Mouse (Mus musculus): ENCODE measurements around the gene Thsd1. TPM values are rescaled to one million over a fixed set of nuclear protein-coding genes. Genes with fewer than 3 reads are reported as not detected.

The Thsd1 gene
- total RNA-seq (2014; rRNA removed; ENCODE audit: low replicate concordance) (7.1 and 8.0 TPM in 2 replicates), polyA plus RNA-seq (2015; fragmentation: Nextera tagmentation; extraction: Ambion mirVana) (9.4 and 10.1 TPM in 2 replicates)

DNA sequence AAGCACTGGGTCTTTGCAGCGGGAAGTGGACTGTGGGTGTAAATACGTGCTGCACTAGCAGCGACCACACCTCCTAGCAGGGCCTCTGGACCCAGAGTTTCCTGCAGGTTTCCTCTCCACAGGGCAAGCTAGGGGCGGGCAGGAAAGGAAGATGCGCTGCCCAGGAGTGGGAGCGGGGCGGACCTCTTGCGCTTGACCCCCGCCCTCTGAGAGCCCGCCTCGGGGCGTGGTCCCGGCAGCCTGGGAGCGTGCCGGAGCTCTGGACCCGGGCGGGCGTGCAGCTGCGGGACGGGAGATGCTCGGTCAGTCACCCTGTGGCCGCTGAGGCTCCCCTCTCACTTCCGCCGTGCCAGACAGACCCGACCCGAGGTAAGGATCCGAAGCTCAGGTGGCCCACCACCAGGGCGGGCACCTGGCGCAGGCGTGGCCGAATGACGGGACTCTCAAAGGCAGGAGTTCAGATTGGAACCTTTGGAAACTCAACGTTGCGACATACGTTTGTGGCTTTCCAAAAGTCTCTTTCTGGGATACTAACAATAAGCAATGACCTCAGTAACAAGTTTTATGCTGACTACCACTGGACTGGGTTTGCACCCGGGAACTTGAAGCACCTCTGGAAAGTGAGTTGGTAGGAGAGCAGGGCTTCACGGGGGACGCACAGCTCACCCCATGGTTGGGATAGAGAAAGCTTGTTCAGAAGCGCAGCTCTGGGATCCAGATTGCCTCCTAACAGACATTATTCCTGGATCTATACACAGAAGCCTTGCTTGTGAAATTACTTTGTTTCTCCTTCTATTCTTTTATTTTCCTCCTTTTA lies at the start of gene Thsd1:
Gene Thsd1, plus strand, starts transcription at position 253 of the 817 bp plus-strand sequence.
- ATAC-seq (ENCODE audit: insufficient read depth, low read depth) (peak; percentile 81), DNase-seq (ENCODE audit: low spot score) (peak; percentile 76)
- WGBS = under 1% methylated on average over 39 of the region's 39 CpGs
- Histone ChIP-seq H3K4me3 (ENCODE audit: low read depth, low read length) (peak within 1 kb of the TSS; percentile 58), H3K4me1 (ENCODE audit: control insufficient read depth, insufficient read depth) (no peaks in the 10 kb centered on the region), H3K9ac (replicated peaks; ENCODE audit: low read depth, low read length) (peak within 1 kb of the TSS; percentile 45), H3K9me3 (replicated peaks; ENCODE audit: control insufficient read depth, low read length) (no peaks in the 10 kb centered on the region), H3K27me3 (ENCODE audit: control insufficient read depth, insufficient read depth, low read length) (0 out of 2 replicates have a peak, but pooled peaks cover 7% of the 10 kb centered on the region), H3K27ac (ENCODE audit: low read depth) (peak within 1 kb of the TSS; percentile 58), H3K36me3 (replicated peaks; ENCODE audit: control insufficient read depth, insufficient read depth, low read length) (0 out of 2 replicates have a peak, but pooled peaks cover 1% of the 10 kb centered on the region), H3K4me2 (ENCODE audit: low read depth, low read length) (peak within 1 kb of the TSS; percentile 72)
- no peak for TF ChIP-seq EP300 (IDR thresholded peaks at IDR 0.05; ENCODE audit: low read depth)

DNA sequence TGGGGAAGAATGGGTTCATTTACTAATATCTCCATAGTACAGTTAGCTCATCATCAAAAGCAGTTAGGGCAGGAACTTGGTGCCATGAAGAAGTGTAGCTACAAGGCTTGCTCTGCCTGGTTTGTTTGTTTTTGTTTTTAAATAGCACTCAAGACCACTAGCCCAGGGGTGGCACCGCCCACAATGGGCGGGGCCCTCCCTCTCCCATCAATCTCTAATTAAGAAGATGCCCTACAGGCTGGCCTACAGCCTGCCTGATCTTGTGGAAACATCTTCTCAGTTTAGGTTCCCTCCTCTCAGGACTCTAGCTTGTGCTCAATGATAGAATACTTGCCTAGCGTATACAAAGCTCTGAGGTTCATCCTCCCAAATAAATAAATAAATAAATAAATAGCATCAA lies 42.2 kb upstream of the Thsd1 start:
- peaks cover 5% of the 10 kb centered on the region; the same call in 1 of the 2 replicates for H3K4me1 ChIP-seq (ENCODE audit: control insufficient read depth, insufficient read depth)
- peak overlapping the region; percentile 76; the same call in 1 of the 2 replicates for H3K27ac ChIP-seq (ENCODE audit: low read depth)
- TF ChIP-seq EP300 (IDR thresholded peaks at IDR 0.05; ENCODE audit: low read depth) (no peak), CTCF (IDR thresholded peaks at IDR 0.05; ENCODE audit: low read depth) (no peak)
- no peaks in the 10 kb centered on the region for H3K9me3 ChIP-seq (replicated peaks; ENCODE audit: control insufficient read depth, low read length)
- peak overlapping the region; percentile 67 for H3K4me2 ChIP-seq (ENCODE audit: low read depth, low read length)
- no peaks in the 10 kb centered on the region for H3K36me3 ChIP-seq (replicated peaks; ENCODE audit: control insufficient read depth, insufficient read depth, low read length)
- ATAC-seq (ENCODE audit: insufficient read depth, low read depth) (peak; percentile 37; the same call in 1 of the 2 replicates), DNase-seq (ENCODE audit: low spot score) (no peak)
- peak overlapping the region; percentile 59 for H3K9ac ChIP-seq (replicated peaks; ENCODE audit: low read depth, low read length)
- 1% methylated on average over 3 of the region's 3 CpGs for WGBS
- peak overlapping the region; percentile 80 for H3K4me3 ChIP-seq (ENCODE audit: low read depth, low read length)
- no peaks in the 10 kb centered on the region for H3K27me3 ChIP-seq (ENCODE audit: control insufficient read depth, insufficient read depth, low read length)

DNA sequence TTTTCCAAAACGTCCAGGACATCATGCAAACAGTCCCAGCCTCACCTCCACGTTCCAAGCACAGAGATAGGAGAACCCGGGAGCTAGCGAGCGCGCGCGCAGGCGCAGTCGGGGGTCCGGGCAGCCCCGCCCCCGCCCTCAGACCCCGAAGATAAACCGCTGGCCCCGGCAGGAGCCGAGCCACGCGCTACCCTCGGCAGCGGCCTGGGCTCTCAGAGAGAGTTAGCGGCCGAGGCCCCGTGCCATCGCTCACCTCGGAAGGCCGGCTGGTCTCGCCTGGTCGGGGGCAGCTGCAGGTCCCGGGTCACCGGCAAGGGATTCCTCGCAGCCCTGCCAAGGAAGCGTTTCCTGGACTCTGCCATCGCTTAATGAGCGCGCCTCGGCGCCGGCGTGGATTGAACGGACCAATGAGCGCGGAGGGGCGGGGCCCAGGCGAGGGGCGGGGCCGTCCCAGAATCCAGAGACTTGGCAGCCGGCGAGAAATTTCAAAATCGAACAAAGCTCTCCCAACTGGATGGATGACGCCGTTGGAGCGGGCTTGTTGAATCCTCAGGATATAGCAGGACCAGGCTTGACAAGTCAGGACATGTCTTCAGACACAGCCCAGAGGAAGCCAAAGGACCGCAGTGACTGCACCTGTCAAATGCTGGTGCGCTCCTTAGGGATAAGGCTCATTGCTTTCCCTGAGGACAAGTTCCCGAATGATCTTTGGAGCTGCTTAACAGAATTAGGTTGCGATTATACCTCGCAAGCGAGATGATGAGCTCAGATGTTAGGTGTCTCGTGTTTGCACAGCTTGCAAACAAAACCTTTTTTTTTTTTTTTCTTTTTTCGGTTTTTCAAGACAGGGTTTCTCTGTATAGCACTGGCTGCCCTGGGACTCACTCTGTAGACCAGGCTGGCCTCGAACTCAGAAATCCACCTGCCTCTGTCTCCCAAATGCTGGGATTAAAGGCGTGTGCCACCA lies 41.4 kb upstream of the Thsd1 start, which contains the start of gene Ckap2:
Gene Ckap2, minus strand, starts transcription at position 389 of the 967 bp plus-strand sequence.
- peaks cover 5% of the 10 kb centered on the region; the same call in 1 of the 2 replicates for H3K4me1 ChIP-seq (ENCODE audit: control insufficient read depth, insufficient read depth)
- DNase-seq (ENCODE audit: low spot score) = peak; percentile 85
- peak; percentile 98 for ATAC-seq (ENCODE audit: insufficient read depth, low read depth)
- no peaks in the 10 kb centered on the region for H3K36me3 ChIP-seq (replicated peaks; ENCODE audit: control insufficient read depth, insufficient read depth, low read length)
- H3K27me3 ChIP-seq (ENCODE audit: control insufficient read depth, insufficient read depth, low read length) = no peaks in the 10 kb centered on the region
- peak within 1 kb of the TSS; percentile 76 for H3K27ac ChIP-seq (ENCODE audit: low read depth)
- WGBS = 3% methylated on average over 63 of the region's 63 CpGs
- peak within 1 kb of the TSS; percentile 59 for H3K9ac ChIP-seq (replicated peaks; ENCODE audit: low read depth, low read length)
- H3K9me3 ChIP-seq (replicated peaks; ENCODE audit: control insufficient read depth, low read length) = no peaks in the 10 kb centered on the region
- TF ChIP-seq EP300 (IDR thresholded peaks at IDR 0.05; ENCODE audit: low read depth) (no peak), CTCF (IDR thresholded peaks at IDR 0.05; ENCODE audit: low read depth) (no peak)
- H3K4me3 ChIP-seq (ENCODE audit: low read depth, low read length) = peak within 1 kb of the TSS; percentile 80
- peak within 1 kb of the TSS; percentile 67 for H3K4me2 ChIP-seq (ENCODE audit: low read depth, low read length)

DNA sequence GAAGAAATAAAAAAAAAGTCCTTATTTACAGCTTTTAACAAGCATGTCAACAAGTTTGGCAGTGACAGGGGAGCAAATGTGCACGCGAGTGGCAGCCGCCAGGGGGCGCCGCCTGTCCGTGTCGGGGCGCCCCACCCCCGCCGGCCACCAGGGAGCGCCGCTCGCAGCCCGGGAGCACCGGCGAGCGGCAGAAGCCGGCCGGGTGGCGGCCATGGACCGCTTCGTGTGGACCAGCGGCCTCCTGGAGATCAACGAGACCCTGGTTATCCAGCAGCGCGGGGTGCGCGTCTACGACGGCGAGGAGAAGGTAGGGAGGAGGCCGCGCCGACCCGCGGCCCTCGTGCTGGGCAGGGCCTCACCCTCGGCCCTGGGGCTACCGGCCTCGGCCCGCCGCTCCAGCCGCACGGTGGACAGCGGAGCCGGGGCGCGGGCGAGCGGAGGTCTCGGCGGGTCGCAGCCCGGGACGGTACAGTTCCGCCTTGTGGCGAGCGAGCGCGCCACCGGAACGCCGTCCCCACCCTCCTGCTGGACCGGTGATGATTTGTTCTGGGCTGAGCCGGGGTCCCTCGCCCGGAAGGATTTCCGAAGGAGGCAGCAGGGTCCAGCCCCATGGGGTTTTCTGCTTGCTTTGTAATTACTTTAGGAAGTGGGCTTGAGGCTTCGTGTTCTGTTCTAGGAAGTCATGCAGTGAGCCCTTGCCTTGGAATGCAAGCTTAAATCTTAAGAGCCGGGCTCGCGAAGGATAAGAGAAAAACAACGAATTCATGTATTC lies 34.3 kb upstream of the Thsd1 start, which contains the start of gene Vps36:
Gene Vps36, plus strand, starts transcription at position 150 of the 772 bp plus-strand sequence.
- Histone ChIP-seq H3K9me3 (replicated peaks; ENCODE audit: control insufficient read depth, low read length) (no peaks in the 10 kb centered on the region), H3K9ac (replicated peaks; ENCODE audit: low read depth, low read length) (peak within 1 kb of the TSS; percentile 73), H3K4me2 (ENCODE audit: low read depth, low read length) (peak within 1 kb of the TSS; percentile 62), H3K27ac (ENCODE audit: low read depth) (peak within 1 kb of the TSS; percentile 99), H3K36me3 (replicated peaks; ENCODE audit: control insufficient read depth, insufficient read depth, low read length) (0 out of 2 replicates have a peak, but pooled peaks cover 3% of the 10 kb centered on the region), H3K27me3 (ENCODE audit: control insufficient read depth, insufficient read depth, low read length) (no peaks in the 10 kb centered on the region), H3K4me1 (ENCODE audit: control insufficient read depth, insufficient read depth) (peaks cover 5% of the 10 kb centered on the region; the same call in 1 of the 2 replicates), H3K4me3 (ENCODE audit: low read depth, low read length) (peak within 1 kb of the TSS; percentile 67)
- TF ChIP-seq EP300 (IDR thresholded peaks at IDR 0.05; ENCODE audit: low read depth) (no peak), CTCF (IDR thresholded peaks at IDR 0.05; ENCODE audit: low read depth) (peak; percentile 80)
- ATAC-seq (ENCODE audit: insufficient read depth, low read depth) (peak; percentile 96), DNase-seq (ENCODE audit: low spot score) (peak; percentile 86)
- WGBS = under 1% methylated on average over 67 of the region's 73 CpGs

Data from heart, postnatal 0 days (tissue).